Mouse (Mus musculus): ENCODE measurements around the gene Padi2.

GRCm38 (mm10) chr4:140995811-140996210, 89.7 kb downstream of the Padi2 start:
- no peak for TF ChIP-seq CTCF (IDR thresholded peaks at IDR 0.05; ENCODE audit: borderline replicate concordance, extremely low read depth, insufficient read depth, insufficient read length)
- TF ChIP-seq POLR2A (IDR thresholded peaks at IDR 0.05; ENCODE audit: borderline replicate concordance, extremely low read depth, insufficient read depth, insufficient read length, poor library complexity, severe bottlenecking) = no peak
